Mouse (Mus musculus) heart, adult 2 months (tissue): Measurements from ENCODE around the gene Hdac4. TPM values are rescaled to one million over a fixed set of nuclear protein-coding genes. Genes with fewer than 3 reads are reported as not detected.

Experiments used
- DNase-seq, 2 experiments: peaks; one replicate each; pipeline ENCODE4 v3.0.0; 2021
- H3K27ac ChIP-seq: fragments of 200-600 bp; 2 replicates; pipeline ENCODE4 v1.8.1; 2022
- H3K27me3 ChIP-seq: fragments of 200-500 bp; 2 replicates; pipeline ENCODE4 v1.6.1; 2012; ENCODE audit warnings: mild to moderate bottlenecking, low read length, inconsistent platforms, mixed read lengths; ENCODE audit not compliant: control insufficient read depth, insufficient read depth
- H3K36me3 ChIP-seq: fragments of 200-500 bp; 2 replicates; pipeline ENCODE4 v1.6.1; 2012; ENCODE audit warnings: low read length, inconsistent platforms; ENCODE audit not compliant: control insufficient read depth, insufficient read depth
- H3K4me1 ChIP-seq: fragments of 200-500 bp; 2 replicates; pipeline ENCODE4 v1.6.1; 2011; ENCODE audit warnings: low read length; ENCODE audit not compliant: control insufficient read depth, insufficient read depth
- H3K4me3 ChIP-seq: fragments of 200-600 bp; 2 replicates; pipeline ENCODE4 v1.8.1; 2022
- H3K79me2 ChIP-seq: fragments of 200-500 bp; replicated peaks from 2 replicates; pipeline ENCODE4 v1.6.1; 2012; ENCODE audit warnings: mild to moderate bottlenecking, inconsistent platforms, low read length, moderate library complexity, mixed read lengths; ENCODE audit not compliant: control insufficient read depth, insufficient read depth
- H3K9ac ChIP-seq: fragments of 200-500 bp; 2 replicates; pipeline ENCODE4 v1.6.1; 2012; ENCODE audit warnings: low read depth, mild to moderate bottlenecking, control low read depth, inconsistent platforms, low read length, mixed read lengths
- CTCF ChIP-seq: fragments of 200-600 bp; IDR thresholded peaks from 2 replicates; pipeline ENCODE4 v1.8.1; 2022; ENCODE audit warnings: antibody characterized with exemption, mild to moderate bottlenecking, moderate library complexity
- EP300 ChIP-seq: fragments of 200-500 bp; IDR thresholded peaks from 2 replicates; pipeline ENCODE4 v1.6.1; 2011; ENCODE audit warnings: low read depth, low read length, control low read depth; ENCODE audit not compliant: insufficient read depth
- POLR2A ChIP-seq: fragments of 200-500 bp; IDR thresholded peaks from 2 replicates; pipeline ENCODE4 v1.6.1; 2011; ENCODE audit warnings: mild to moderate bottlenecking, low read depth, low read length, control low read depth; ENCODE audit not compliant: insufficient read depth
- WGBS: fragments of 180-500 bp; shearing (Covaris S2); methylation state at CpG from one replicate; pipeline ENCODE4 v1.1.7; 2018; 5-methylcytosine and 5-hydroxymethylcytosine counted together
- intact Hi-C: fragments of 180-260 bp; cut with DNase I; formaldehyde crosslinking; loops from one replicate; pipeline ENCODE4 v1.15.1; 2025
- polyA plus RNA-seq: library from polyadenylated mRNA; depleted of rRNA; stranded (reverse); fragments of >200 nt; gene quantifications from 2 replicates; pipeline ENCODE4 v1.2.3, GENCODE M21; 2012
- total RNA-seq, 2 experiments: library from RNA; stranded (reverse); gene quantifications; 2 replicates each; pipeline ENCODE4 v1.2.3; 2021

The Hdac4 gene
- total and polyA plus RNA-seq, 3 experiments, result 15.6 to 45.1 (median 41.3) TPM

DNA sequence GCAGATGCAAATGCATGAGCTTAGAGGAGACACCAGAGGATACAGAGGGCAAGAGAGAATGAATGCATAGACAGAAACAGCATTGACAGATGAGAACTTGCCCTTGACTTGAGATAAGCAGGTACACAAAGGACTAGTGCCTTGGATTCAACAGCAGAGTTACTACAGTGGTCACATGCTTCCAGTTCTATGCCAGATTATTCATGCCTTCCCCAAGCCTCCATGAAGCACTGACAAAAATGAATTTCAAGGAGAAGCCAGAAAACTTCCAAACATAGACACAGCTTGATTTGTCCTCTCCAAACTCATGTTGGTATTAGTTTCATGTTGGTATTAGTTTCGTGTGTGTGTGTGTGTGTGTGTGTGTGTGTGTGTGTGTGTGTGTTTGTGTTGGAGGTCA lies 149.8 kb downstream of the Hdac4 start:
- TF ChIP-seq CTCF (no peak), EP300 (no peak), POLR2A (no peak)
- DNase-seq, result no peak
- Histone ChIP-seq H3K36me3 (peaks cover 25% of the 10 kb centered on the region), H3K9ac (no peak overlapping the region), H3K4me1 (peaks cover 32% of the 10 kb centered on the region), H3K27ac (no peak overlapping the region; the same call in none of the 2 replicates), H3K27me3 (no peaks in the 10 kb centered on the region), H3K79me2 (peaks cover 2% of the 10 kb centered on the region; the same call in 1 of the 2 replicates), H3K4me3 (no peak overlapping the region)
- intact Hi-C loops, result no loop called here
- 70% methylated on average over 1 of the region's 1 CpGs for WGBS

DNA sequence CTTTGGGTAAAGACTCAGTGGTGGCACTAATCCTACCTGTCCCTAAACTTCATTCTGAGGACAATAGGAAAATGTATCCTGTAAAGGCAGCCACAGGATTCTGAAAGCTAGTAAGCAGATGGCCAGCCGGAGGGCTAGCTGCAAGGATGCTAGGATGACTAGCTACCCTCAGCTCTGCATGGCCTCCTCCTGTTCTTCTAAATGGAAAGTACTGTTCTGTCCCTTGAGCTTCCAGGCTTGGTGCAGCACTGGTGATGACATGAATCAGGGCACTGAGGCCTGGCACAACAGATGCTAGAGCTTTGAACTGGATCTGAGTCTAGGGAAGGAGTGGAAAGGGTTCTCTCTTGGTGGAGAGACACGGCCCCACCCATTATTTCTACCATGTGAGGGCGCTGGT lies 150.6 kb downstream of the Hdac4 start:
- H3K79me2 ChIP-seq, result peaks cover 3% of the 10 kb centered on the region; the same call in 1 of the 2 replicates
- peaks cover 32% of the 10 kb centered on the region for H3K4me1 ChIP-seq
- no peak overlapping the region for H3K9ac ChIP-seq
- TF ChIP-seq CTCF (0 out of 2 replicates have a peak, but pooled peaks have one; percentile 4), EP300 (no peak)
- no peak overlapping the region; the same call in 1 of the 2 replicates for H3K27ac ChIP-seq
- WGBS, result 86% methylated on average over 3 of the region's 3 CpGs
- no peaks in the 10 kb centered on the region for H3K27me3 ChIP-seq
- peaks cover 25% of the 10 kb centered on the region for H3K36me3 ChIP-seq
- DNase-seq, result no peak
- H3K4me3 ChIP-seq, result no peak overlapping the region
- intact Hi-C loops, result no loop called here

DNA sequence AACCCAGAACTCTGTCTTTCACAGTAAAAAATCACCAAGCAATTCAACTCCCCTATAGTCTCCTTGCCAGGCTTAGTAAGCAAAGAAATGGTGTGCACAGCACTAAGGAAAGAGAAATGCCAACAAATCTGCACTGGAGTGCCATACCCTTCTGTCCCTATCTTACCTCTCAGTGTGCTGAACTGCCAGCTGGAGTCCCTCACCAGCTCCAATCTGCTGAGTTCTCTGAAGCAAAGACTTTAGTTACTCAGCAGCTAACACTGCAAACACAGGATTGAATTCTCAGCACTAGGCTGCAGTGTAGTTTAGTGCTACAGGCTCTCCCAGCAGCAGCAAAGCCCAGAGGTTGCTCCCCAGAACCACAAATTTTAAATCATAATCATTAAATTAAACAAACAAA lies 151.5 kb downstream of the Hdac4 start:
- H3K4me3 ChIP-seq, result no peak overlapping the region
- no peaks in the 10 kb centered on the region for H3K27me3 ChIP-seq
- peak overlapping the region; percentile 24; the same call in 1 of the 2 replicates for H3K27ac ChIP-seq
- peaks cover 3% of the 10 kb centered on the region; the same call in 1 of the 2 replicates for H3K79me2 ChIP-seq
- no peak for DNase-seq
- peaks cover 25% of the 10 kb centered on the region for H3K4me1 ChIP-seq
- TF ChIP-seq EP300, result no peak
- TF ChIP-seq POLR2A, result no peak
- no peak for TF ChIP-seq CTCF
- intact Hi-C loops, result no loop called here
- H3K36me3 ChIP-seq, result peaks cover 25% of the 10 kb centered on the region
- H3K9ac ChIP-seq, result no peak overlapping the region

DNA sequence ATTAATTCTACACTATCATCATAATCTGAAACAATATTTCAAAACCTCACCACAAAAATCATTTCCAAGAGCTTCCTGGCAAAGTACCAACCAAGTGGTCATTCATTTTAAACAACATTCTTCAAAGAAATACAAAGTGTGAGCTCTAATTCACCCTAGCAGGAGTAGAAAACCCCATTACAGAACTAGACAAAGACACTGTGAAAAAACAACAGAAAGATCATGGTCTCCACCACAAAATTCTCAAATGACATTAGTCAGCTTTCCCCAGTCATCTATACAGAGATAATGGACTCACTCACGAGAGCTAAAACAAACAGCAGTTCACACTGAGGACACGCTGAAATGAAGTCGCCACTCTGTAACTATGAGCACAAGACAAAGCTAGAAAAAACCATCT lies 153.4 kb downstream of the Hdac4 start:
- no peak for DNase-seq
- no peak overlapping the region; the same call in 1 of the 2 replicates for H3K27ac ChIP-seq
- no peak overlapping the region for H3K9ac ChIP-seq
- intact Hi-C loops, result no loop called here
- peaks cover 16% of the 10 kb centered on the region for H3K36me3 ChIP-seq
- no peak for TF ChIP-seq EP300
- no peak for TF ChIP-seq POLR2A
- no peak for TF ChIP-seq CTCF
- 21% methylated on average over 3 of the region's 3 CpGs for WGBS
- H3K27me3 ChIP-seq, result no peaks in the 10 kb centered on the region
- peaks cover 18% of the 10 kb centered on the region for H3K4me1 ChIP-seq
- peaks cover 3% of the 10 kb centered on the region; the same call in 1 of the 2 replicates for H3K79me2 ChIP-seq
- H3K4me3 ChIP-seq, result no peak overlapping the region

DNA sequence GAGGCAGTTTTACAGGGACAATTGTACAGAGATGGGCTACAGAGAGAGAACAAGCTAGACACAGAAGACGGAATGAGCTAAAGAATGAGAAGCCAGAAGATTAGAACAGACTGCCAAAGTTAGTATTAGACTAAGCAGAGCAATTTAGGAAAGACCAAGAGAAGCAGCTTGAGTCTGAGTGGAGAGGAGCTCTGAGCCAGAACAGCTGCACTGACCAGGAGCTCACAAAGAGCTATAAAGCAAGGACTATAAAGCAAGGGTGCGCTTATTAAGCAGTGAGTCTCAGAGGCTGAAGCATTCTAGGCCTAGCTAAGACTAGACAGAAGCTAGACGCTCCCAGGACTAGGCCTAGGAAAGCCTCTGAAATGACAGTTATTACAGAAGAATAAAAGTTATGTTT lies 154.2 kb downstream of the Hdac4 start:
- peaks cover 16% of the 10 kb centered on the region for H3K36me3 ChIP-seq
- no peak for TF ChIP-seq POLR2A
- no peak for TF ChIP-seq CTCF
- TF ChIP-seq EP300, result no peak
- no peak for DNase-seq
- no peak overlapping the region for H3K9ac ChIP-seq
- no peak overlapping the region for H3K27ac ChIP-seq
- no peaks in the 10 kb centered on the region for H3K27me3 ChIP-seq
- peaks cover 3% of the 10 kb centered on the region; the same call in 1 of the 2 replicates for H3K79me2 ChIP-seq
- H3K4me1 ChIP-seq, result peaks cover 20% of the 10 kb centered on the region
- 85% methylated on average over 3 of the region's 3 CpGs for WGBS
- no peak overlapping the region for H3K4me3 ChIP-seq
- intact Hi-C loops, result no loop called here

DNA sequence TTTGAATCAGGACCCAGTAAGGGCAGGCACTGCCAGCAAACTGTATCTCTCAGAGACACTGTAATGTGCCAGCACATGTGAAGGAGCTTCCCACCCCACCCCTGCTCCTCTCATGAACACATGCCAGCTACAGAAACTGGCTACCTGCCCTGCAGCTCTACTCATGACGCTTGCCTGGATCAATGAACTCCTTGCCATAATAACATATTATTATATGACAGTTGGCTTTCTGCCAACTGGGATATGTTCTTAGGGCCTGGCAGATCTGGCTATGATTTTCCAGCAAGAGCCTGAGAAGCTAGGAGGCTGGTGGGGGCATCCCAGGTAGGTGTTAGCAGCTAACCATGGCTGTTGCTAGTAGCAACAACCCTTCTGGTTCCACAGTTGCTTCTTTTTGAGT lies 156.8 kb downstream of the Hdac4 start:
- DNase-seq, result no peak
- Histone ChIP-seq H3K36me3 (peaks cover 5% of the 10 kb centered on the region), H3K27me3 (no peaks in the 10 kb centered on the region), H3K79me2 (0 out of 2 replicates have a peak, but pooled peaks cover 1% of the 10 kb centered on the region), H3K4me3 (no peak overlapping the region), H3K27ac (no peak overlapping the region), H3K9ac (no peak overlapping the region), H3K4me1 (peaks cover 17% of the 10 kb centered on the region)
- 37% methylated on average over 1 of the region's 1 CpGs for WGBS
- intact Hi-C loops, result loop anchor here (5.0 kb wide), 1 partner anchor 69 kb away; no protein-coding TSS in a partner anchor
- TF ChIP-seq EP300 (no peak), POLR2A (no peak), CTCF (no peak)
